Mouse (Mus musculus) G1E-ER4 (cell line): ENCODE data around the gene Mrps14. TPM values are rescaled to one million over a fixed set of nuclear protein-coding genes. Genes with fewer than 3 reads are reported as not detected.

Experiments used
- GATA1 ChIP-seq: IDR thresholded peaks from one replicate; pipeline ENCODE4 v1.8.0; 2012; ENCODE audit warnings: low read length, inconsistent platforms
- polyA plus RNA-seq: library from polyadenylated mRNA; stranded (reverse); fragments of >175 nt; gene quantifications from 2 replicates; pipeline ENCODE4 v1.2.3, GENCODE M21; 2012

Mrps14 gene
- polyA plus RNA-seq, 1 experiment: 1.7 TPM

- TF ChIP-seq GATA1: no peak
These were observed 17.2 kb downstream of the Mrps14 start for GRCm38 (mm10) chr1:160212123-160212691.

- no peak for TF ChIP-seq GATA1
These were observed 18.0 kb downstream of the Mrps14 start, which contains the start of gene Cacybp for GRCm38 (mm10) chr1:160212703-160213669. TSS of gene Cacybp (minus strand) at chr1:160212875.

GRCm38 (mm10) chr1:160214171-160214570 is 19.2 kb downstream of the Mrps14 start:
- no peak for TF ChIP-seq GATA1

- no peak for TF ChIP-seq GATA1
These were observed 22.9 kb downstream of the Mrps14 start for GRCm38 (mm10) chr1:160217898-160218297.

GRCm38 (mm10) chr1:160224093-160224492 is 29.1 kb downstream of the Mrps14 start:
- no peak for TF ChIP-seq GATA1

- no peak for TF ChIP-seq GATA1
These were observed 32.2 kb downstream of the Mrps14 start for GRCm38 (mm10) chr1:160227196-160227595.

- TF ChIP-seq GATA1: no peak
These were observed 32.8 kb downstream of the Mrps14 start for GRCm38 (mm10) chr1:160227850-160228249.

GRCm38 (mm10) chr1:160231013-160231412 is 36.0 kb downstream of the Mrps14 start:
- no peak for TF ChIP-seq GATA1

- no peak for TF ChIP-seq GATA1
These were observed 37.1 kb downstream of the Mrps14 start for GRCm38 (mm10) chr1:160232113-160232512.

- no peak for TF ChIP-seq GATA1
These were observed 38.9 kb downstream of the Mrps14 start for GRCm38 (mm10) chr1:160233921-160234320.

- no peak for TF ChIP-seq GATA1
These were observed 43.0 kb downstream of the Mrps14 start for GRCm38 (mm10) chr1:160237981-160238380.

- TF ChIP-seq GATA1: no peak
These were observed 43.9 kb downstream of the Mrps14 start for GRCm38 (mm10) chr1:160238852-160239443.

GRCm38 (mm10) chr1:160240091-160240490 is 45.1 kb downstream of the Mrps14 start:
- TF ChIP-seq GATA1: no peak

- no peak for TF ChIP-seq GATA1
These were observed 49.7 kb downstream of the Mrps14 start for GRCm38 (mm10) chr1:160244689-160245088.

GRCm38 (mm10) chr1:160245954-160246353 is 50.9 kb downstream of the Mrps14 start:
- TF ChIP-seq GATA1: no peak

GRCm38 (mm10) chr1:160246844-160247243 is 51.8 kb downstream of the Mrps14 start:
- TF ChIP-seq GATA1: no peak

GRCm38 (mm10) chr1:160247473-160247872 is 52.5 kb downstream of the Mrps14 start:
- no peak for TF ChIP-seq GATA1
